ENCODE assay signal across 24 mouse cellular contexts in genomic region chr7:125259016-125259415, GRCm38 (mm10).
DNase-seq lines count a peak whose midpoint lies in the region; ATAC-seq and TF ChIP-seq lines count a peak whose summit lies in the region.
"Had no signal": no experiment of that assay in that cellular context is flagged by ENCODE, and none has a peak within 500 bp of the region (broad histone marks: within the 10 kb centered on the region; RNA-seq: fewer than 3 reads in every experiment).

No protein-coding gene starts in this region.

- H3K4me3 ChIP-seq in hindbrain, postnatal 0 days (ENCODE audit: low read length) = no peak overlapping the region
- no peak overlapping the region for H3K4me3 ChIP-seq in hindbrain, embryonic 11.5 days (ENCODE audit: low read depth, low read length)
- no peak overlapping the region for H3K4me3 ChIP-seq in lung, embryonic 14.5 days (ENCODE audit: low read depth, low read length)
- H3K4me3 ChIP-seq: forebrain, embryonic 10.5 days; hindbrain, embryonic 12.5 days; liver, embryonic 15.5 days; midbrain, embryonic 15.5 days; neural tube, embryonic 13.5 days; stomach, embryonic 15.5 days had no signal

- ATAC-seq in hindbrain, postnatal 0 days = no peak
- no peak for ATAC-seq in hindbrain, embryonic 11.5 days (ENCODE audit: low FRiP score)
- ATAC-seq in lung, embryonic 14.5 days (ENCODE audit: insufficient read depth) = no peak
- no peak for ATAC-seq in erythroid progenitor cell, adult 5-6 weeks (replicated peaks; ENCODE audit: low FRiP score, poor library complexity, severe bottlenecking)
- ATAC-seq: activated CD4-positive, CD25-positive, alpha-beta regulatory T cell, adult 4 months; midbrain, embryonic 15.5 days had no signal

- H3K9me3 ChIP-seq in hindbrain, postnatal 0 days (ENCODE audit: low read length) = no peaks in the 10 kb centered on the region
- no peaks in the 10 kb centered on the region for H3K9me3 ChIP-seq in hindbrain, embryonic 11.5 days (ENCODE audit: control insufficient read depth, low read length)
- H3K9me3 ChIP-seq in lung, embryonic 14.5 days (ENCODE audit: low read depth, low read length) = no peaks in the 10 kb centered on the region
- H3K9me3 ChIP-seq: forebrain, embryonic 10.5 days; hindbrain, embryonic 12.5 days; liver, embryonic 15.5 days; midbrain, embryonic 15.5 days; neural tube, embryonic 13.5 days; stomach, embryonic 15.5 days had no signal

- no peak overlapping the region for H3K4me2 ChIP-seq in hindbrain, postnatal 0 days (ENCODE audit: low read depth, low read length)
- H3K4me2 ChIP-seq in hindbrain, embryonic 11.5 days (replicated peaks; ENCODE audit: low read depth, low read length) = no peak overlapping the region
- H3K4me2 ChIP-seq in lung, embryonic 14.5 days = no peak overlapping the region
- H3K4me2 ChIP-seq: heart, embryonic 11.5 days; hindbrain, embryonic 12.5 days; liver, embryonic 15.5 days; midbrain, embryonic 15.5 days; neural tube, embryonic 13.5 days; stomach, embryonic 15.5 days had no signal

- DNase-seq in adrenal gland, postnatal 10 days = peak; percentile 12
- DNase-seq in adrenal gland, adult 2 months = no peak
- peak; percentile 59 for DNase-seq in hindbrain, postnatal 0 days (ENCODE audit: low spot score)
- no peak for DNase-seq in hindbrain, embryonic 11.5 days (ENCODE audit: low spot score)
- peak; percentile 23 for DNase-seq in lung, embryonic 14.5 days
- DNase-seq in lung, postnatal 10 days = no peak
- DNase-seq: adrenal gland, postnatal 25 days; cerebellum, adult 11-12 months; heart, adult 11 months; kidney, adult 11 months; layer of hippocampus, postnatal 36 days; liver; retina, postnatal 1 day; thymus, postnatal 25 days had no signal

- H3K27ac ChIP-seq in hindbrain, postnatal 0 days = no peak overlapping the region
- H3K27ac ChIP-seq in hindbrain, embryonic 11.5 days (ENCODE audit: low read depth, low read length) = no peak overlapping the region
- H3K27ac ChIP-seq in lung, embryonic 14.5 days (ENCODE audit: low read depth) = no peak overlapping the region
- H3K27ac ChIP-seq: forebrain, embryonic 10.5 days; hindbrain, embryonic 12.5 days; liver, embryonic 15.5 days; macrophage; midbrain, embryonic 15.5 days; neural tube, embryonic 13.5 days; stomach, embryonic 15.5 days had no signal

- TF ChIP-seq CTCF in hindbrain, postnatal 0 days (IDR thresholded peaks at IDR 0.05; ENCODE audit: low read depth) = no peak
- no peak for TF ChIP-seq CTCF in lung, embryonic 14.5 days (IDR thresholded peaks at IDR 0.05; ENCODE audit: low read depth)

- no peaks in the 10 kb centered on the region for H3K27me3 ChIP-seq in hindbrain, postnatal 0 days (ENCODE audit: insufficient read depth, low read length)
- no peaks in the 10 kb centered on the region for H3K27me3 ChIP-seq in hindbrain, embryonic 11.5 days (ENCODE audit: control insufficient read depth, insufficient read depth, low read length)
- H3K27me3 ChIP-seq in lung, embryonic 14.5 days (ENCODE audit: insufficient read depth, low read length) = no peaks in the 10 kb centered on the region
- H3K27me3 ChIP-seq: hindbrain, embryonic 12.5 days; liver, embryonic 15.5 days; midbrain, embryonic 15.5 days; neural tube, embryonic 13.5 days; stomach, embryonic 15.5 days had no signal

- H3K4me1 ChIP-seq in hindbrain, postnatal 0 days (ENCODE audit: insufficient read depth, low read length) = no peaks in the 10 kb centered on the region
- H3K4me1 ChIP-seq in hindbrain, embryonic 11.5 days (replicated peaks; ENCODE audit: control insufficient read depth, insufficient read depth, low read length) = no peaks in the 10 kb centered on the region
- H3K4me1 ChIP-seq in lung, embryonic 14.5 days (ENCODE audit: insufficient read depth) = no peaks in the 10 kb centered on the region
- H3K4me1 ChIP-seq: liver, embryonic 15.5 days; stomach, embryonic 15.5 days had no signal

- no peaks in the 10 kb centered on the region for H3K36me3 ChIP-seq in hindbrain, postnatal 0 days (ENCODE audit: insufficient read depth, low read length)
- H3K36me3 ChIP-seq in hindbrain, embryonic 11.5 days (ENCODE audit: control insufficient read depth, insufficient read depth, low read length) = no peaks in the 10 kb centered on the region
- H3K36me3 ChIP-seq in lung, embryonic 14.5 days (ENCODE audit: insufficient read depth) = no peaks in the 10 kb centered on the region
- H3K36me3 ChIP-seq: forebrain, embryonic 10.5 days; hindbrain, embryonic 12.5 days; liver, embryonic 15.5 days; midbrain, embryonic 15.5 days; neural tube, embryonic 13.5 days; stomach, embryonic 15.5 days had no signal

- no peak overlapping the region for H3K9ac ChIP-seq in hindbrain, postnatal 0 days (replicated peaks; ENCODE audit: low read length)
- no peak overlapping the region for H3K9ac ChIP-seq in hindbrain, embryonic 11.5 days (ENCODE audit: low read depth, low read length)
- no peak overlapping the region for H3K9ac ChIP-seq in lung, embryonic 14.5 days
- H3K9ac ChIP-seq: hindbrain, embryonic 12.5 days; liver, embryonic 15.5 days; midbrain, embryonic 15.5 days; neural tube, embryonic 13.5 days; stomach, embryonic 15.5 days had no signal

Comparison
In these comparisons a context has a peak if more than half of its experiments do, and no peak if none do; other contexts are left out.
1. DNase-seq: peak in adrenal gland, postnatal 10 days (single experiment), hindbrain, postnatal 0 days (single experiment) and lung, embryonic 14.5 days (single experiment); none in adrenal gland, adult 2 months (single experiment), hindbrain, embryonic 11.5 days (single experiment) and lung, postnatal 10 days (single experiment).